Mouse (Mus musculus) kidney, postnatal 4 days (tissue): Measurements from ENCODE around the gene Cyb561.

Experiments used
- DNase-seq, 2 experiments: peaks; one replicate each; pipeline ENCODE4 v3.0.0; 2021; ENCODE audit warnings: mixed read lengths in 2 of 2

Gene Cyb561

DNA sequence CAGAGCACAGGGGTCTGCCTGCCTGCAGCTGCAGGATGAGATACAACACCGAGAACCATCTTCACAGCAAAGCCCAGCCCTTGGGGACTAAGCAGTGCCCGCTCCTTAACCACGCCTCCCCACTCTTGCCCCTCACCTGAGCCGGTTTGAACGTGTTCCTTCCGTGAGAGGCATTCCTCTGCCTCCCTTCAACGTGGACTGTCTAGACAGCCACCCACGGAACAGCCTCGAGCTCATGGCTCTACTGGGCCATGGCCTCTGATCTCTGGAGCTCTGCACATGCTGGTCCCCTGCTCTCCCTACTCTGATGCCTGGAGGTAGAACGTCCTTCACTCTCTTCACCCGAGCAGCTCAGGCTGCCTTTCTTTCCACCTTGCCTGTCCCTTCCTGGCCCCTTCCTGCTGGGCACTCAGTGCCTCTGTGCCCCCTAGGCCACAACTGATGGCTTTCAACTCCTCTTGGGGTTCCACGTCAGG is at the start of gene Cyb561:
Gene Cyb561, minus strand, starts transcription at position 426 of the 476 bp plus-strand sequence.
- DNase-seq: peak in 1 of 2 experiments; percentile 31

DNA sequence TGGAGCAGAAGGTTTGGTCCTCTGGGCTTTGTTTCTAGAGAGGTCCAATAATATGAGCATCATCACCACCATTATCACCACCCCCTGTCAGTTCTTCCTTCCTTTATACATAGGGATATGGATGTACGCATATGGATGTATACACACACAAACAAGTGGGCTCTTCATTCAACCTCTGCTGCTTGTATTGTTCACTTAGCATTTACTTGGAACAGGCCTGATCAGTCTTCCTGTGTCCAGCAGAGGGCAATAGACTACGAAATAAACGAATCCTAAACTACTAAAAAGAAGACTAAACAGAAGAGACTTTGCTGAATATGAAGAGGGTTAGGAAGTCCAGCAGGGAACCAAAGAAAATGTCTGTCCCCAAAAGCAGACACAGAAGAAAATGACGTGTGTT is 48.6 kb upstream of the Cyb561 start:
- DNase-seq: peak; percentile 15 to 32

DNA sequence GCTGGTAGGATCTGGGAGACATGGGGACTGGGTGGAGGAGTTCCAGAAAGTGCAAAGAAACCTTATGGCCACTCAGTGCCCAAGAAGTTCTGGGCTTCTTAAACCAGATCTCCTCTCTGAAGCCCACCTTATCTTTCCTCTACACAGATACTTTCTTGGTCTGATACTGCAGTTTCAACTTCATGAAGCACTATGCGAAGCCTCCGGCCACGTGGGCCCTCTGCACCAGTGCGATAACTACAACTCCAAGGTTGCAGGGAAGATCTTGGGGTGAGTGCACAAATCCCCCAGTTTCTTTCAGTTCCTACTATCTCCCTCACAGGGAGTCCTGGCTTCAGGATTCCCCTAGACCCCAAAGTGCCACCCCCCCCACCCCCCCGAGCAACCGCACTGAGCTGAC is 46.9 kb upstream of the Cyb561 start:
- DNase-seq: no peak

DNA sequence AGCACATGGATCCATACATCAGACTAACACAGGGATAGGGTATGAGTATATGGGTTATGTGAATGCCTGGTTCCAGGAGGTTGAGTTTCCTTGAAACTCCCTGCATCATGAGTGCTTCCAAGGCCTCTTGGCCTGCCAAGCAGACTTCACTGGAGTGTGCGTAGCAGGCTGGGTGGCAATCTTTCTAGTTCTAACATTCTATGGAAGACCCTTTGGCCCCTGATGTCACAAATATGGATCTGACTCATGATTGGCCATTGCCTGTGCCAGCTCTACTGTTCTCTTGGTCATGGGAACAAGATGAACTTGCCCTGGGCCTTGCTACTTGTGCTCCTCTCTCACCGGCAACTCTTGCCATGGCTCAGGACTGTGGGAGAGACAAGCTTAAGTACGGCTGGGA is 41.2 kb upstream of the Cyb561 start, which contains the start of gene Ace3:
Gene Ace3, plus strand, starts transcription at position 301 of the 400 bp plus-strand sequence.
- DNase-seq: no peak

DNA sequence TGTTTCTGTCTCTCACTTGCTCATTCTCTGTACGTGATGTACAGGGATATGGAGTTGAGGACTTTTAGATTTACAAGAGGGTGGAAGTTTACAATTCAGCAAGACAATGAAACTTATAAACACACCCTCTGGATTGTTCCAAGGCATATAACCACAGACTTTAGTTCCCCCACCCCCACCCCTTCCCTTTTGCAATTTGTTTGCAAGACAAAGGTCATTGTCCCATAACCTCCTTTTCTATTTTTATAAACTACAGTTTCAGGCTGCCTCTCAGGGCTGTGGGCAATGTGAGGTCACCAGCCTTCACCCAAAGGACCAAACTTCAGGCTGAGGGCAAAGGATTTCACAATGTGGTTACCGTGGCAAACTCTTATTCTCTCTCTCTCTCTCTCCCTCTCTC is 37.1 kb upstream of the Cyb561 start:
- no peak for DNase-seq

DNA sequence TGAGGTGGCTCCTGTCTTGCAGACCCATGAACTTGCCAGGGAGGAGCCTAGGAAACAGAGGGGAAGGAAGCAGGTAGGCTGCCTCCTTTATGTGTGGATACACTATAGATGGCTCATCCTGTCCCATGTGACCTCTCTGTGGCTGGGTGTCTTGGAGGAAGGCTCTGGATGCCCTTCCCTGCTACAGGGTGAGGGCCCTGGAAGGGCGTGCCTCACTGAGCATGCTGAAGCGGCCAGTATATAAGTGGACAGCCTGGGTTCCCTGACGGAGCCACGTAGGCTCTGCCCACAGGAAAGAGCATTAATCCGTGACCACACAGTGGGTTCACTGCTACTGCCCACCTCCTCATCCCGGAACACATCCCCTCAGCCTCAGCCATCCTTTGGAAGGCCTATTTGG is 36.3 kb upstream of the Cyb561 start:
- DNase-seq: no peak

DNA sequence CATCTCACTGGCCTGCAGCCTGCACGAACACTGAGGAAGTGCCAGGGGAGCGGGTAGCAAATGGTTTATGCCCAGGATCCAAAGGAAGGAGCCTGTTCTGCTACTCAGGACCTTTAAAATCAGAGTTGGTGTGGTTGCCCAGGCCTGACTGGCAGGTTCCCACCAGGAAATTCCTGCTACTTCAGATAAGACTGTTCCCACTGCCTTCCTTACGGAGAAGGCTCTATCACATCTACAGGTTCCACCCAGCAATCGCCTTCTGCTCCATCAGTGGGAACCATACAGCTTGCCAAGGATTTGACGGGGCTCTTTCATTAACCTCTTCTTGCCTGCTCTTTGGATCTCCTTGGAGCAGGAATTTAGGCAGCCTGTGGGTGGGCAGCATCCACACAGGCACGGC is 34.3 kb upstream of the Cyb561 start:
- DNase-seq: no peak

DNA sequence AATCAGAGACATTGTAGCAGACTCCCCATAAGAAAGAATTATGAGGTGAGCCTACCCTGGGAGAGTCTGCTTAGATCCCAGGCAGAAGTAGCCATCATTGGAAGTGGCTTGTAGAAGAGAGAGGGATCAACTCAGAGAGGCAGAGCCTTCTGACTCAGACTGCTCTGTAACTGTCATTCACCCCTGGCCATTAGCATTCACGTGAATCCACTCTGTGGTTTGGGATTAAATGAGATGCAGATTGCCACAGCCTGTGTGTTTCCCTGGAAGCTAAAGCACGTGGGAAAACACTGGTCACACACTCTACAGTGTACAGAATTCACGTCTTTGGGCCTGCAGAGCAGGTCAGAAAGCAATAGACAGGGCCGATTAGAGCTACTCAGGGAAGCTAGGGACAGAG is 31.3 kb upstream of the Cyb561 start:
- no peak for DNase-seq

DNA sequence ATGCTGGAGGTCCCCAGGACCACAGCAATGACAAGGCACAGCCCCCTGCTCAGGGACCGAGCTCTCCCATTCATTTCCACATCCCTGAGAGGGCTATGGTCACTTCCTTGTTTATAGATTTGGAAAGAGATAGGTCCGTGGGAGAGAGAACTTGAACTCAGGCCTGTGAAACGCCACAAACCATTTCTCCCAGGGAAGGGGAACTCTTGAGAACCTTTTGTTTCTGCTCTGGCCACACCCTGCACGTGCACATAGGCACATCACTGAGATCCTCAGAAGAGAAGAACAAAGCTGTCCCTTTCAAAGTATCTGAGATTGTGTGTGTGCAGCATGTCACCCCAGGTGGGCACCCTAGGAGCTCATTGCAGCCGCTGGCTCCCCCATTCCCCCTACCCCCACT is 25.5 kb upstream of the Cyb561 start:
- DNase-seq: no peak

DNA sequence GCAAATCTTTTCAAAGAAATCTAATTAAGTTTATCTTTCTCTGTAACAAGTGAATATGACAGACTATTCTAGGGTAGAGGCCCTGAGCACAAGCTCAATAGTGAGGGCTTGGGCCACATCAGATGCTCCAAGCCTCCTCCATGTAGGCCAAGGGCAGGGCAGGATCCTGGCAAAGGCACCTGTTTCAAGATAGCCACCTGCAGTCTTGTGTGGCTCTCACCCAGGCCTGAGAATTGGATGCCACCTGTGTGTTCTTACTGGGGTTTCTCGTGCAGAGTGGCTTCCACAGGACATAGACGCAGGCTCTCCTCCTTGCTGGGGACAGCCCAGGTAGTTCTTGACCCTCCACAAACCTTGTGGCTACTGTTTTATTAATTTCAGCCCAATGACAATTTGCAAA is 25.1 kb upstream of the Cyb561 start:
- no peak for DNase-seq

DNA sequence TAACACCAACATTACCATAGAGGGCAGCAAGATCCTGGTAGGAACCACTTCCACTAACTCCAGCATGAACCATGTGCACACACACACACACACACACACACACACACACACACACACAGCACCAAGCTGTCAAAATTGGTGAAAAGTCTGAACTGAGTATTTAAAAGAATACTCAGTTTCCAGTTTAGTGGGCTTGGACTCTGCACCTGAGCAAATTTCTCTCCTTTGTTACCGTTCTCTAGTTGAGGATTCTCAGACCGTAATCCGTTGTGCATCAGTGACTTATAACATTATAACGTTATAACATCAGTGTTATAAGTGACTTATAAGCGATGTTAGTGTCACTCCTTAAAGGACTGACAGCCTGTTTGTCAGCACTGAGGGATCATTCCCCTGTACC is 22.5 kb upstream of the Cyb561 start:
- no peak for DNase-seq

DNA sequence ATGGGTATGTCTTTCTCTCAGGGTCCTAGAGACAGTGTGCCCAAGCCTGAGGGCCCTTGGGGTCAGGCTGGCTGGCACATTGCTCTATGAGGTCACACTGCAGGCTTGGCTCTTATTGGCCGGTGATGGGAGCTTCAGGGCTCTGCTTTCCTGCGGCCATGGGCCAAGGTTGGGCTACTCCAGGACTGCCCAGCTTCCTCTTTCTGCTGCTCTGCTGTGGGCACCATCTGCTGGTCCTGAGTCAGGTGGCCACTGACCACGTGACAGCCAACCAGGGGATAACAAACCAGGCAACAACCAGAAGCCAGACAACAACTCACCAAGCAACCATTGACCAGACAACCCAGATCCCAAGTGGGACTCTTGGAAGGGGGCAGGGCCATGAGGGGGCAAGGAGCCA is 21.9 kb upstream of the Cyb561 start:
- peak in 1 of 2 experiments; percentile 21 for DNase-seq

DNA sequence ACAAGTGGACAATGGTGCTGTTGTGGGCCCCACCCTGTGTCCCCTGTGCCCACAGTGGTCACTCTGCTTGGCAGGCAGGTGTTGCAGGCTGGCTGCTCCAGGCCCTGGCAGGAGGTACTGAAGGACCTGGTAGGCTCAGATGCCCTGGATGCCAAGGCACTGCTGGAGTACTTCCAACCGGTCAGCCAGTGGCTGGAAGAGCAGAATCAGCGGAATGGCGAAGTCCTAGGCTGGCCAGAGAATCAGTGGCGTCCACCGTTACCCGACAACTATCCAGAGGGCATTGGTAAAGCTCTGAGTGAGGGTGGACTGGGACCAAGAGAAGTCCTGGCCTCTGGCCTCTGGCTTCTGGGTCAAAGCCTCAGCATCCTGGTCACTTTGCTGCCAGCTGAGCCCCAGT is 21.5 kb upstream of the Cyb561 start:
- no peak for DNase-seq

DNA sequence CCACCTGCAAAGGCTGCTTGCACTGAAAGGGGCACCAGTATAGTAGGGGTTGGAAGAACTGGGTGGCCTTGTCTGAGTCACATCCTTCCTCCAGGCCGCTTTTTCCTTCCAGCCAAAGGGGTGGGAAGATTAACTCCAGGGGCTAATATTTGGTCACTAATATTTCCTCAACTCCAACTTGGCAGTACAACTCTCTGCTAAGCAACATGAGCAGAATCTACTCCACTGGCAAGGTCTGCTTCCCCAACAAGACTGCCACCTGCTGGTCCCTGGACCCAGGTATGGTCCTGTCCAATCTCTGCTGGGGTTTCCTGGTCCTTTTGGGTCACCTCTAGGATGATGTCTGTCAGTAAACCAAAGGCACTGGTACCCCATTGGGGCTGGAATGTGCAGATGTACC is 16.4 kb upstream of the Cyb561 start:
- peak; percentile 80 to 81 for DNase-seq

DNA sequence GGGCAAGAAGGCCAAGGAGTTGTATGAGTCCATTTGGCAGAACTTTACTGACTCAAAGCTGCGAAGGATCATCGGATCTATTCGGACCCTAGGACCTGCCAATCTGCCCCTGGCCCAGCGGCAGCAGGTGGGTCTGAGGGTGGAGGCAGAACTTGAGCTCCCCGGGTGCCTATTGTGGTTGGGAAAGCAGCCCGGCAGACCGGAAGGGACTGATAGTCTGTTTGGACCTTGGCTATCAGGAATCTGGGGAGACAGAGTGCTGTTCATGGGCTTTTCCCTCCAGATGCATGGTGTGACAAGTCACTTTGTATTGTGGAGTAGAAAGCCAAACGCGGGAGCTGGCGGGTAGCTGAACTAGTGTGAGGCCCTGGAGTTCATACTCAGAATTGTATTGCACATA is 15.8 kb upstream of the Cyb561 start:
- no peak for DNase-seq

DNA sequence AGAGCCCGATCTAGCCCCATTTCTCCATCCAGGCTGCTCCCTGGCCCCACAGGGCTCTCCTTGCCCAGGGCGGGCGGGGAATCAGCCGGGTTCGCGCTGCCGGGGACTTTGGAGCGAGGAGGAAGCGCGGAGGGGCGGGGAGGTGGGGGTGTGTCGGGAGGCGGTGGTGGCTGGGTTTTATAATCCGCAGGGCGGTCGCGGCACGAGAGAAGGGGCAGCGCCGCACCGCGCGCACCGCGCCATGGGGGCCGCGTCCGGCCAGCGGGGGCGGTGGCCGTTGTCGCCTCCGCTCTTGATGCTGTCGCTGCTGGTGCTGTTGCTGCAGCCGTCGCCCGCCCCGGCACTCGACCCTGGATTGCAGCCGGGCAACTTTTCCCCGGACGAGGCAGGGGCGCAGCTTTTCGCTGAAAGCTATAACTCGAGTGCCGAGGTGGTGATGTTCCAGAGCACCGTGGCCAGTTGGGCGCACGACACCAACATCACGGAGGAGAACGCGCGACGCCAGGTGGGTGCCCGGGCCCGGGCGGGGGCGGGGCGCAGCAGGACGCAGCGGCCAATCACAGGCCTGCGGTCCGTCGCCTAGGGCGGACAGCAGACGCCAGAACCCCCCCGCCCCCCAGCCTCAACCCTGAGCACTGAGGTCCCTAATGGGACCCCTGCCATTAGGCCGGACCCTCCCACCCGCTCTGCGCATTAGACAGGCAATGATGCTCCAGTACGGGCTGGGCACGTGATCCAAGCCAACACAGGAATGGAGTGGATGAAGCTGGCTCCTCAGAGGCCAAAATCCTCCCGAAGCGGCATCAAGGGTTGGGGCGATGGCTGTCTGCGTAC is 14.8 kb upstream of the Cyb561 start, which contains the start of gene Ace:
Gene Ace, plus strand, starts transcription at position 205 of the 834 bp plus-strand sequence.
- DNase-seq: peak; percentile 68 to 79

DNA sequence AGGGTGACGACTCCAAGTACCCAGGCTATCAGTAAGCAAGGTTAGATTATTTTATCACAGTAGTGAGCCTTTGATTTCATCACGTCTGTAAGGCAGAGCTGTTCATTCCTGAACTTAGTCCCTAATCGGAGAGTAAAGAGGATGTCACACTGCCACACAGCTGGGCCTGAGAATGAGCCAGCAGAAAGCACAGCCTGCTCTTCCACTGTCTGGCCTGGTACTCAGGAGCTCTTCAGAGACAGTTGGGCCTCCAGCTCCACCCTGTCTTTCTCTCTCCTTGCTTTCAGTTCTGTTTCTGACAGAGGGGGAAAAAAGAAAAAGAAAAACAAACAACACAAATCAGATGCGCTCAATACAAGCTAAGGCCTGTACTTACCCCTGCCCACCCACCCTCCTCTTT is 13.2 kb upstream of the Cyb561 start:
- no peak for DNase-seq

DNA sequence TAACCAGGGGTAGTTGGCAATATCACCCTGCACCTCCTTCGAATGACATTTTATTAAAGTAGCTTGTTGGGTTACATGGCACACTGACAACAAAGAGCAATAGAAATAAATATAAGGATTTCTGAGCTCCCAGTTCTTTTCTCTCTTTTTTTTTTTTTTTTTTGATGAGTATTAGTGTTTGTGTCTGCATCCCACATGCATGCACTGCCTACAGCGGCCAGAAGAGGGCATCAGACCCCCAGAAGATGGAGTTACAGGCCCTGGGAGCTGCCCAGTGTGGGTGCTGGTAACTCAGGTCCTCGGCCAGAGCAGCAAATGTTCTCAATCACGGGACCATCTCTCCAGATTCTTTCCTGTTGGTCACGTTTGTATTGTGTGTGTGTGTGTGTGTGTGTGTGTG is 11.6 kb upstream of the Cyb561 start:
- DNase-seq: peak in 1 of 2 experiments; percentile 36

DNA sequence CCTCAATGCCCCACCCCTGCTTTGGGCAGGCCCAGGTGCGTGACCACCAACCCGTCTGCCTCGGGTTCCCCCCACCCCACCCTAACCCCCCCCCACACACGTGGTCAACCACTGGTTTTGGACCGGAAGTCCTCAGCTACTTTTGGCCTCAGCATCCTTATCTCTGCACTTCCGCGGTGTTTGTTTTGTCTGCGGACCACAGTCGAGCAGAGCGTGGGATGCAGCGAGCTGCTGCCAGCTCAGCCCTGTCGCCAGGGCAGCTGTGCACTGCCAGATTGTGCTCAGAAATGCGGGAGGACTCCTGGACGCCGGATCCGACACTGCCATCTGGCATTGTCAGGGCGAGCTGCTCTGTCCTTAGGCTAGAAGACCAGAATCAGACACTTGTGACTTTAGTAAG is 6.2 kb upstream of the Cyb561 start:
- peak; percentile 34 to 56 for DNase-seq

DNA sequence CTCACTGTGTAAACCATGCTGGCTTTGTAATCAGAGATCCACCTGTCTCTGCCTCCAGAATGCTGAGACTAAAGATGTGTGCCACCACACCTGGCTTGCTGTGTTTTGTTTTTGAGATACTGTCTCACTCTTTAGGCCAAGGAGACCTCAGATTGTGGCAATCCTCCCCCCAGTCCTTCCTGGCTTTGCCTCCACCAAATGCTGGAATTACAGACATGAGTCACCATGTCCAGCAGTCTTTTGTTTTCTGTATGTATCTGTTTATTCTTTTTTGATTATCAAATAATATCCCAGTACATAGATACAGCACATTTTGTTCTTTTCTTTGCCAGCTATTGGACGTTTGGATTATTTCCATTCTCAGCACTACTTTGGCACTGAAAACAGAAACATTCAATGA is 5.4 kb upstream of the Cyb561 start:
- no peak for DNase-seq

DNA sequence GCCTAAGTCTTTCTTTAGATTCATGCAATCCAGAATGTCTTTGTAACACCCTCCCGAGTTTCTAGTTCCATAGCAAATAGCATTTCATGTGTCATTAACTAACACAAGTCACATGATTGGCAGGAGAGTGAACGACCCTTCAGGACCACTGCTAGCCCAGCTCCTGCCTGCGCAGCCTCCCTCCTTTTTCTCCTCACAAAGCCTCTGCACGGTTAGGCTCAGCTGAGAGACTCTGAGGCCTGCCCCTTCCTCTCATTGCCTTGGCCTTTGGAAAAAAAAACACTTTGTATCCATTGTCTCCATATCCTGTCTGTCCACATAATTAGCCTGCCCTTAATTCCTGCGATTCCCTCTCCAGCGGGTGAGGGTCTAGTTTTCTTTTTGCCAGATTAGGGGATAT is 4.4 kb upstream of the Cyb561 start:
- no peak for DNase-seq

DNA sequence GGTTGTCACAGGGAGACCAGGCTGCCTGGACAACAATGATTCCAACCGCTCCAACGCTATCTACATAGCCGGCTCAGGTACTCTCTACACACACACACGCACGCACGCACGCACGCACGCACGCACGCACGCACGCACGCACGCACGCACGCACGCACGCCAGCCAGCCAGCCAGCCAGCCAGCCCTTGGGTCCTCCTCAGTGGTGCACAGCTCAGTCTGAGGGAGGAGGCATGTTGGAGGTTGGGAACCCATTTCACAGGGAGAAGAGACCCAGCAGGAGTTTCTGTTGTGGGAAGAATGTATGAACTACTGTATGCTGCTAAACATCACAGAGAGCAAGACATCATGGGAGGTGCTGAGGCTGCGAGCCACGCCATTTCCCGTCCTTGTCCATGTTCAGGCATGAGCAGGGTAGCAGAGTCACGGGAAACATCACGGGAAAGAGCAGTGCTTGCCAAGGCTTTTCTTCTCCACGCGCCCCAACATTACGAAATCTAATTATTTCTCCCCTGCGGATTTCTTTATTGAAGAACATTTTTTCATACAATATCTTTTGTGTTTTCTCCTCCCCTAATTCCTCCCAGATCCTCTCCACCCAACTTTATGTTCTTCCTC is 2.8 kb upstream of the Cyb561 start:
- DNase-seq: no peak

DNA sequence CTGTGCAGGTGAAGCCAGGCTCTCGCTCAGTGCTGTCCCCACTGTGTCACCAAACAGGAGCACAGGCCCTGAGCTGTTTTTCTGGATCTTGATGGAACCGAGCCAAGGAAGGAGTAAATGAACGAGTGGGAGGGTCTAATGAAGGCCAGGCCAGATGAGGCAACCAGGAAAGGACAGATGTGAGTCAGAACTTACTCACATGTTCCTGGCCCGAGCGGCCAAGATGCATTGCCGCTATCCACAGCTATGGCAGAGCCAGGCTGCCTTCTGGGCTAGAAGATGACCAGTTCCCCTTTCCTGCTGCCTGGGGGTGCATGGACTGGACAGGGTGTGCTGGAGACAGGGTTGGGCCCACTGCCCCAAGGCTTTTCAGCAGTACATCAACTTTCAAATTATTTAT is 266 bp upstream of the Cyb561 start:
- no peak for DNase-seq

DNA sequence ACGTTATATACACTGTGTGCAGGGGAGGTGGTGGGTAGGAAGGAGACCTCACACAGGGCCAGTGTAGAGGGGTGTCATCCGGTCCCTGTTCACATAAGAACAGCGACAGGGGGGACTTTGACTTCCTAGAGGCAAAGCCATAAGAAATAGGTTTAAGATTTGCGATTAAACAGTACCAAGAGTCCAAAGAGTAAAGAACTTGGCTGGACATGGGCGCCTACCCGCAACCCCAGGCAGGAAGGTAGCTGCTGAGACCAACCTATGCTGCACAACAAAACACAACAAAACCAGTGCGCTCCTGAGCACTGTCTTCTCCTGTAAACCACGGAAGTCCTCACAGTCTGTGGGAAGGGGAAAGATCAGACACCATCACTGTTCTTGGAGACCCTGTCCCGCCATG is 1.0 kb downstream of the Cyb561 start:
- DNase-seq: peak in 1 of 2 experiments; percentile 33
